ENCODE assay signal across 14 mouse cellular contexts in genomic region chr1:192074824-192075223, GRCm38 (mm10). TPM values are rescaled to one million over a fixed set of nuclear protein-coding genes. Genes with fewer than 3 reads are reported as not detected.
DNase-seq lines count a peak whose midpoint lies in the region; ATAC-seq and TF ChIP-seq lines count a peak whose summit lies in the region.
"Had no signal": no experiment of that assay in that cellular context is flagged by ENCODE, and none has a peak within 500 bp of the region (broad histone marks: within the 10 kb centered on the region; RNA-seq: fewer than 3 reads in every experiment).

No protein-coding gene starts in this region.

- peak overlapping the region; percentile 51; the same call in 1 of the 2 replicates for H3K27ac ChIP-seq in kidney, embryonic 16.5 days (ENCODE audit: low read length)
- H3K27ac ChIP-seq in kidney, embryonic 14.5 days (ENCODE audit: low read depth, low read length) = no peak overlapping the region
- H3K27ac ChIP-seq in forebrain, embryonic 12.5 days = peak overlapping the region; percentile 47; the same call in 1 of the 2 replicates
- peak overlapping the region; percentile 36; the same call in 1 of the 2 replicates for H3K27ac ChIP-seq in heart, postnatal 0 days (ENCODE audit: low read depth)

- peak; percentile 45 for DNase-seq in heart, adult 8-10 months (ENCODE audit: low spot score)
- no peak for DNase-seq in heart, postnatal 36 days
- peak; percentile 47 for DNase-seq in heart, postnatal 0 days (ENCODE audit: low spot score)
- no peak for DNase-seq in retina, postnatal 1 day
- no peak for DNase-seq in left cerebral cortex, adult 8-10 months (ENCODE audit: low spot score in 2 of 2)
- DNase-seq: cerebellum, adult 11 months; cerebellum, postnatal 25 days; liver, postnatal 0 days; midbrain, embryonic 14.5 days; thymus, postnatal 25 days had no signal

- ATAC-seq in kidney, embryonic 16.5 days (ENCODE audit: low FRiP score, low TSS enrichment) = no peak
- no peak for ATAC-seq in kidney, embryonic 14.5 days (ENCODE audit: low FRiP score, low TSS enrichment)
- ATAC-seq in forebrain, embryonic 12.5 days (ENCODE audit: low FRiP score) = peak; percentile 27; the same call in 1 of the 2 replicates
- ATAC-seq in heart, postnatal 0 days (ENCODE audit: insufficient read depth, low read depth) = no peak
- ATAC-seq: intestine, postnatal 0 days; liver, postnatal 0 days had no signal

- TF ChIP-seq EP300 in heart, postnatal 0 days (IDR thresholded peaks at IDR 0.05; ENCODE audit: low read depth) = 0 out of 2 replicates have a peak, but pooled peaks have one; percentile 42

- H3K4me3 ChIP-seq in kidney, embryonic 16.5 days (ENCODE audit: low read length) = no peak overlapping the region
- H3K4me3 ChIP-seq in kidney, embryonic 14.5 days (ENCODE audit: low read length) = no peak overlapping the region
- H3K4me3 ChIP-seq in forebrain, embryonic 12.5 days (replicated peaks) = no peak overlapping the region
- H3K4me3 ChIP-seq in heart, postnatal 0 days (ENCODE audit: low read depth, low read length) = no peak overlapping the region

- no peaks in the 10 kb centered on the region for H3K27me3 ChIP-seq in kidney, embryonic 16.5 days (ENCODE audit: insufficient read depth, low read length)
- H3K27me3 ChIP-seq in kidney, embryonic 14.5 days (ENCODE audit: control insufficient read depth, insufficient read depth, low read length) = no peaks in the 10 kb centered on the region
- H3K27me3 ChIP-seq in forebrain, embryonic 12.5 days = 0 out of 2 replicates have a peak, but pooled peaks cover 3% of the 10 kb centered on the region
- H3K27me3 ChIP-seq in heart, postnatal 0 days (ENCODE audit: control insufficient read depth, insufficient read depth, low read length) = no peaks in the 10 kb centered on the region

- 58% methylated on average over 1 of the region's 1 CpGs for WGBS in kidney, embryonic 16.5 days
- WGBS in kidney, embryonic 14.5 days = 80% methylated on average over 1 of the region's 1 CpGs
- WGBS in forebrain, embryonic 12.5 days = 50% methylated on average over 1 of the region's 1 CpGs
- WGBS in heart, postnatal 0 days = 85% methylated on average over 1 of the region's 1 CpGs

- TF ChIP-seq CTCF in heart, postnatal 0 days (IDR thresholded peaks at IDR 0.05; ENCODE audit: low read depth) = no peak

- H3K9ac ChIP-seq in kidney, embryonic 16.5 days (replicated peaks; ENCODE audit: low read length) = no peak overlapping the region
- H3K9ac ChIP-seq in kidney, embryonic 14.5 days (ENCODE audit: low read depth, low read length) = no peak overlapping the region
- H3K9ac ChIP-seq in forebrain, embryonic 12.5 days = no peak overlapping the region
- H3K9ac ChIP-seq in heart, postnatal 0 days (replicated peaks; ENCODE audit: low read depth, low read length) = no peak overlapping the region
- H3K9ac ChIP-seq: liver, postnatal 0 days had no signal

- intact Hi-C loops in heart, postnatal 36 days (cut with DNase I) = no loop called here

- peaks cover 60% of the 10 kb centered on the region for H3K4me1 ChIP-seq in kidney, embryonic 16.5 days (ENCODE audit: insufficient read depth, low read length)
- H3K4me1 ChIP-seq in kidney, embryonic 14.5 days (ENCODE audit: control insufficient read depth, insufficient read depth, low read length) = peaks cover 36% of the 10 kb centered on the region
- H3K4me1 ChIP-seq in forebrain, embryonic 12.5 days = peaks cover 10% of the 10 kb centered on the region; the same call in 1 of the 2 replicates
- H3K4me1 ChIP-seq in heart, postnatal 0 days (ENCODE audit: control insufficient read depth, insufficient read depth) = peaks cover 44% of the 10 kb centered on the region

- H3K4me2 ChIP-seq in kidney, embryonic 16.5 days (replicated peaks; ENCODE audit: low read depth, low read length) = no peak overlapping the region
- no peak overlapping the region for H3K4me2 ChIP-seq in kidney, embryonic 14.5 days (replicated peaks; ENCODE audit: low read depth, low read length)
- H3K4me2 ChIP-seq in forebrain, embryonic 12.5 days = no peak overlapping the region
- H3K4me2 ChIP-seq in heart, postnatal 0 days (ENCODE audit: low read depth, low read length) = no peak overlapping the region

- no peaks in the 10 kb centered on the region for H3K9me3 ChIP-seq in kidney, embryonic 16.5 days (ENCODE audit: low read length)
- no peaks in the 10 kb centered on the region for H3K9me3 ChIP-seq in kidney, embryonic 14.5 days (ENCODE audit: control insufficient read depth, low read length)
- no peaks in the 10 kb centered on the region for H3K9me3 ChIP-seq in forebrain, embryonic 12.5 days
- H3K9me3 ChIP-seq in heart, postnatal 0 days (replicated peaks; ENCODE audit: control insufficient read depth, low read length) = no peaks in the 10 kb centered on the region

- H3K36me3 ChIP-seq in kidney, embryonic 16.5 days (ENCODE audit: insufficient read depth, low read length) = no peaks in the 10 kb centered on the region
- no peaks in the 10 kb centered on the region for H3K36me3 ChIP-seq in kidney, embryonic 14.5 days (ENCODE audit: control insufficient read depth, insufficient read depth, low read length)
- H3K36me3 ChIP-seq in forebrain, embryonic 12.5 days (replicated peaks) = no peaks in the 10 kb centered on the region
- no peaks in the 10 kb centered on the region for H3K36me3 ChIP-seq in heart, postnatal 0 days (replicated peaks; ENCODE audit: control insufficient read depth, insufficient read depth, low read length)

RNA-seq across cellular contexts. Expression of gene Traf5, which starts 17.5 kb away (rescaled TPM):
- total RNA-seq in heart, adult 8-10 months (2022) = 1 to 10 TPM; 3.2 to 4.9 (median 4.3) TPM
- 1 to 10 TPM; 5.2 to 6.8 TPM for total RNA-seq in heart, postnatal 36 days (2021)
- 23.6 and 25.2 TPM in 2 replicates for polyA plus RNA-seq in kidney, embryonic 16.5 days (2015; fragmentation: Nextera tagmentation; extraction: Ambion mirVana)
- polyA plus RNA-seq in kidney, embryonic 14.5 days (2014; fragmentation: Nextera tagmentation; extraction: Ambion mirVana) = 14.7 and 15.5 TPM in 2 replicates
- polyA plus RNA-seq in forebrain, embryonic 12.5 days (2016; fragmentation: Nextera tagmentation; extraction: Ambion mirVana) = 3.3 and 4.5 TPM in 2 replicates
- total RNA-seq in heart, postnatal 0 days (2014; rRNA removed; ENCODE audit: low replicate concordance) = 5.7 and 51.1 TPM in 2 replicates
- polyA plus RNA-seq in heart, postnatal 0 days (2015; fragmentation: Nextera tagmentation; extraction: Ambion mirVana) = 13.7 and 14.7 TPM in 2 replicates
- 1 to 10 TPM; 5.2 to 8.7 (median 6.4) TPM for total RNA-seq in left cerebral cortex, adult 8-10 months (2022)

Comparison
In these comparisons a context has a peak if more than half of its experiments do, and no peak if none do; other contexts are left out.
1. DNase-seq: peak in heart, adult 8-10 months (single experiment) and heart, postnatal 0 days (single experiment); none in heart, postnatal 36 days (0 of 2), retina, postnatal 1 day (single experiment) and left cerebral cortex, adult 8-10 months (0 of 2).